Mouse (Mus musculus): ENCODE measurements around the gene Gpr55.

Gene Gpr55

GRCm38 (mm10) chr1:85908754-85909590 is 51.8 kb downstream of the Gpr55 start:
- no peak for DNase-seq

- DNase-seq = no peak
Measured at GRCm38 (mm10) chr1:85906892-85907291, 53.9 kb downstream of the Gpr55 start.

- DNase-seq = peak; percentile 82
Measured at GRCm38 (mm10) chr1:85902108-85902561, 58.7 kb downstream of the Gpr55 start.

GRCm38 (mm10) chr1:85901516-85902107 is 59.2 kb downstream of the Gpr55 start:
- no peak for DNase-seq

- DNase-seq = peak; percentile 39
Measured at GRCm38 (mm10) chr1:85900521-85901333, 60.1 kb downstream of the Gpr55 start.

GRCm38 (mm10) chr1:85899388-85899761 is 61.4 kb downstream of the Gpr55 start:
- peak; percentile 57 for DNase-seq

- peak; percentile 84 for DNase-seq
Measured at GRCm38 (mm10) chr1:85898761-85899387, 61.9 kb downstream of the Gpr55 start.

GRCm38 (mm10) chr1:85897901-85898760 is 62.7 kb downstream of the Gpr55 start:
- DNase-seq = peak; percentile 43

GRCm38 (mm10) chr1:85896781-85897700 is 63.8 kb downstream of the Gpr55 start:
- DNase-seq = peak; percentile 60

- DNase-seq = peak; percentile 28
Measured at GRCm38 (mm10) chr1:85896110-85896509, 64.7 kb downstream of the Gpr55 start.

GRCm38 (mm10) chr1:85895391-85895837 is 65.4 kb downstream of the Gpr55 start:
- peak; percentile 76 for DNase-seq

GRCm38 (mm10) chr1:85894748-85895360 is 66.0 kb downstream of the Gpr55 start:
- DNase-seq = peak; percentile 68

- peak; percentile 88 for DNase-seq
Measured at GRCm38 (mm10) chr1:85894231-85894747, 66.5 kb downstream of the Gpr55 start, which contains the start of gene Itm2c. TSS of gene Itm2c (plus strand) at chr1:85894281.
